Mouse (Mus musculus): ENCODE data around the gene Cyp2ab1.

Cyp2ab1 gene

DNA sequence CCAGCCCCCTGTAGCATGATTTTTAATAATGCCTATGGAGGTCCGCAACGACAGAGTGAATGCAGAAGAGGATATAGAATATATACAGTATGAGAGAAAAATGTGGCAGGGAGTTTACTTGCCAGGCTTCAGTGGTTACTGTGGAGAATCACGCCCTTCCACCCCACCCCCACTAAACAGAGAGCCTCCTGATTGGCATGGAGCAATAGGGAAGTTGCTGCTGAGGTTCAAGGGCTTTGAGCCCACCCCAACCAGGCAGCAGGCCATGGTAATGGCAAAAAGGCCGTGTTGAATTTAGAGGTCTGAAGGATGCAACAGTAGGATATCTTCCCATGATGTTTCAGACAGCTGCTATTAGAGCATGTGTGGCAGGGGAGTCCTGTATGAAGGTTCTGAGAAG, 53.9 kb downstream of the Cyp2ab1 start:
- no peak for DNase-seq (ENCODE audit: low spot score)

DNA sequence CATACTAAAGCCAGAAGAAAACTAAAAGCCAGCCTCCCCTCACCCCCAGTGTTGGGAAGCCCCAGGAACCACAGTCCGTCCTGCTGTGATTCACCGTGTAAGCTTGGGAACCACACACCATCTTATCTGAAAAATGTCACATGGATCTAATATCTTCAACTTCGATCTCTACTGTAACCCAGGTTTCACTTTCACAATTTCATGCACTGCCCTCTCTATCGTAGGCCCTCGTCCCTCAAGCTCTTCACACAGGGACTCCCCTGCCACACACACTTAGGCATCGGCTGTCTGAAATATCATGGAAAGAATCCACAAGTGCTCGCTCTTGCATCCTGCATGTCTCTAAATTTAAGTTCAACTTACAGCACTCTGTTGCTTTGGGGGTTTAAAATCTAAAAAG, 60.1 kb downstream of the Cyp2ab1 start:
- DNase-seq (ENCODE audit: low spot score) = no peak

Measured in embryo, embryonic 10.5 days (tissue).